Mouse (Mus musculus): ENCODE results near the gene Mib2.
"Not testable (repeated sequence)": the region's sequence is repeated elsewhere in the genome, so short reads cannot be mapped to it uniquely, and the experiment has no call there.

GRCm38 (mm10) chr4:155687764-155688163, 18.8 kb upstream of the Mib2 start:
- TF ChIP-seq CTCF (IDR thresholded peaks at IDR 0.05; ENCODE audit: insufficient read depth, low read length); POLR2A (IDR thresholded peaks at IDR 0.05; ENCODE audit: borderline replicate concordance, extremely low read depth, low read depth, low read length): not testable (repeated sequence)
